Mouse (Mus musculus): ENCODE measurements around the gene Gprc5b.
A peak's percentile ranks its signal among the peaks of the same experiment; 100 is the strongest.

Gene Gprc5b

GRCm38 (mm10) chr7:118990282-118990681 is 4.7 kb downstream of the Gprc5b start:
- no peak for DNase-seq (ENCODE audit: low spot score)

- DNase-seq (ENCODE audit: low spot score): peak; percentile 64
These were observed 5.6 kb downstream of the Gprc5b start for GRCm38 (mm10) chr7:118989275-118989856.

- DNase-seq (ENCODE audit: low spot score): no peak
These were observed 8.6 kb downstream of the Gprc5b start for GRCm38 (mm10) chr7:118986369-118986768.

GRCm38 (mm10) chr7:118985786-118986185 is 9.2 kb downstream of the Gprc5b start:
- peak; percentile 30 for DNase-seq (ENCODE audit: low spot score)

- peak; percentile 50 for DNase-seq (ENCODE audit: low spot score)
These were observed 11.1 kb downstream of the Gprc5b start for GRCm38 (mm10) chr7:118983961-118984360.

GRCm38 (mm10) chr7:118982586-118982985 is 12.4 kb downstream of the Gprc5b start:
- no peak for DNase-seq (ENCODE audit: low spot score)

GRCm38 (mm10) chr7:118981831-118982230 is 13.2 kb downstream of the Gprc5b start:
- DNase-seq (ENCODE audit: low spot score): no peak

- no peak for DNase-seq (ENCODE audit: low spot score)
These were observed 13.7 kb downstream of the Gprc5b start for GRCm38 (mm10) chr7:118981346-118981745.

GRCm38 (mm10) chr7:118979708-118980107 is 15.3 kb downstream of the Gprc5b start:
- no peak for DNase-seq (ENCODE audit: low spot score)

GRCm38 (mm10) chr7:118979121-118979520 is 15.9 kb downstream of the Gprc5b start:
- DNase-seq (ENCODE audit: low spot score): no peak

GRCm38 (mm10) chr7:118977167-118977543 is 17.9 kb downstream of the Gprc5b start:
- DNase-seq (ENCODE audit: low spot score): no peak

- DNase-seq (ENCODE audit: low spot score): peak; percentile 36
These were observed 18.4 kb downstream of the Gprc5b start for GRCm38 (mm10) chr7:118976414-118977166.

GRCm38 (mm10) chr7:118975837-118976236 is 19.2 kb downstream of the Gprc5b start:
- DNase-seq (ENCODE audit: low spot score): no peak

GRCm38 (mm10) chr7:118973377-118973776 is 21.6 kb downstream of the Gprc5b start:
- DNase-seq (ENCODE audit: low spot score): no peak

GRCm38 (mm10) chr7:118972306-118972705 is 22.7 kb downstream of the Gprc5b start:
- no peak for DNase-seq (ENCODE audit: low spot score)

- no peak for DNase-seq (ENCODE audit: low spot score)
These were observed 23.5 kb downstream of the Gprc5b start for GRCm38 (mm10) chr7:118971499-118971898.

GRCm38 (mm10) chr7:118968870-118969269 is 26.1 kb downstream of the Gprc5b start:
- DNase-seq (ENCODE audit: low spot score): no peak

GRCm38 (mm10) chr7:118965198-118965597 is 29.8 kb downstream of the Gprc5b start:
- no peak for DNase-seq (ENCODE audit: low spot score)

GRCm38 (mm10) chr7:118964777-118965176 is 30.2 kb downstream of the Gprc5b start:
- DNase-seq (ENCODE audit: low spot score): no peak

- no peak for DNase-seq (ENCODE audit: low spot score)
These were observed 35.8 kb downstream of the Gprc5b start for GRCm38 (mm10) chr7:118959209-118959608.

GRCm38 (mm10) chr7:118956616-118957246 is 38.3 kb downstream of the Gprc5b start:
- no peak for DNase-seq (ENCODE audit: low spot score)

GRCm38 (mm10) chr7:118954968-118955367 is 40.0 kb downstream of the Gprc5b start:
- DNase-seq (ENCODE audit: low spot score): no peak

GRCm38 (mm10) chr7:118953626-118954282 is 41.3 kb downstream of the Gprc5b start:
- DNase-seq (ENCODE audit: low spot score): no peak
